20 mouse cellular contexts compared by ENCODE assay signal in the genomic region with DNA sequence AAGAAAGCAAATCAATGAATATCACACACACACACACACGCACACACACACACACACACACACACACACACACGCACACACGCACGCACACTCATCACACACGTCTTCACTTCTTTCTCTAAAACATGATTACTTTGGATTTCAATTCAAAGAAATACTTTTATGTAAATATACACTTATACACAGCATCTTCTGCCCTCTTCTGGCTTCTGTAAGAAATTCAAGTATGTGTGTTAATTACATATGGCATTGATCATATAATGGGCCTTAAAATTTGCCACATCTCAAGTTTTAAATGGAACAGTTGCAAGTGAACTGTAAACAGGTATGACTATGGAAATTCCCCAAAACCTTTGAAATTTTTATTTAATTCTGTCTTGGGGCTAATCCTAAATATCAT. TPM values are rescaled to one million over a fixed set of nuclear protein-coding genes. Genes with fewer than 3 reads are reported as not detected.
DNase-seq lines count a peak whose midpoint lies in the region; ATAC-seq and TF ChIP-seq lines count a peak whose summit lies in the region.
"Had no signal": no experiment of that assay in that cellular context is flagged by ENCODE, and none has a peak within 500 bp of the region (broad histone marks: within the 10 kb centered on the region; RNA-seq: fewer than 3 reads in every experiment).

No protein-coding gene starts in this region.

- H3K4me1 ChIP-seq in hindbrain, postnatal 0 days (ENCODE audit: insufficient read depth, low read length): no peaks in the 10 kb centered on the region
- H3K4me1 ChIP-seq in hindbrain, embryonic 16.5 days (ENCODE audit: control insufficient read depth, insufficient read depth, low read depth, low read length): no peaks in the 10 kb centered on the region
- H3K4me1 ChIP-seq in lung, postnatal 0 days (ENCODE audit: insufficient read depth, low read depth, low read length): no peaks in the 10 kb centered on the region
- H3K4me1 ChIP-seq in stomach, postnatal 0 days (replicated peaks; ENCODE audit: control insufficient read depth, insufficient read depth): no peaks in the 10 kb centered on the region
- H3K4me1 ChIP-seq: embryonic facial prominence, embryonic 15.5 days; forebrain, embryonic 10.5 days; heart, embryonic 12.5 days; kidney, embryonic 15.5 days; limb, embryonic 13.5 days had no signal

- H3K9ac ChIP-seq in hindbrain, postnatal 0 days (replicated peaks; ENCODE audit: low read length): no peak overlapping the region
- no peak overlapping the region for H3K9ac ChIP-seq in hindbrain, embryonic 16.5 days (ENCODE audit: low read depth, low read length)
- H3K9ac ChIP-seq in lung, postnatal 0 days (replicated peaks; ENCODE audit: low read depth): no peak overlapping the region
- no peak overlapping the region for H3K9ac ChIP-seq in stomach, postnatal 0 days (ENCODE audit: low read length)
- H3K9ac ChIP-seq: embryonic facial prominence, embryonic 15.5 days; heart, embryonic 12.5 days; kidney, embryonic 15.5 days; limb, embryonic 13.5 days; midbrain, embryonic 13.5 days had no signal

- no peak overlapping the region for H3K27ac ChIP-seq in hindbrain, postnatal 0 days
- H3K27ac ChIP-seq in hindbrain, embryonic 16.5 days (ENCODE audit: low read depth, low read length): no peak overlapping the region
- H3K27ac ChIP-seq in lung, postnatal 0 days (ENCODE audit: low read length): no peak overlapping the region
- H3K27ac ChIP-seq in stomach, postnatal 0 days (replicated peaks): no peak overlapping the region
- H3K27ac ChIP-seq: embryonic facial prominence, embryonic 15.5 days; forebrain, embryonic 10.5 days; kidney, embryonic 15.5 days; limb, embryonic 13.5 days; midbrain, embryonic 13.5 days had no signal

- H3K27me3 ChIP-seq in hindbrain, postnatal 0 days (ENCODE audit: insufficient read depth, low read length): no peaks in the 10 kb centered on the region
- H3K27me3 ChIP-seq in hindbrain, embryonic 16.5 days (replicated peaks; ENCODE audit: control insufficient read depth, insufficient read depth, low read length): no peaks in the 10 kb centered on the region
- no peaks in the 10 kb centered on the region for H3K27me3 ChIP-seq in lung, postnatal 0 days (replicated peaks; ENCODE audit: insufficient read depth, low read length)
- no peaks in the 10 kb centered on the region for H3K27me3 ChIP-seq in stomach, postnatal 0 days (ENCODE audit: control insufficient read depth, insufficient read depth, low read length)
- H3K27me3 ChIP-seq: embryonic facial prominence, embryonic 15.5 days; heart, embryonic 12.5 days; kidney, embryonic 15.5 days; limb, embryonic 13.5 days; midbrain, embryonic 13.5 days had no signal

- H3K36me3 ChIP-seq in hindbrain, postnatal 0 days (ENCODE audit: insufficient read depth, low read length): no peaks in the 10 kb centered on the region
- no peaks in the 10 kb centered on the region for H3K36me3 ChIP-seq in hindbrain, embryonic 16.5 days (ENCODE audit: control insufficient read depth, insufficient read depth, low read length)
- no peaks in the 10 kb centered on the region for H3K36me3 ChIP-seq in lung, postnatal 0 days (ENCODE audit: insufficient read depth, low read length)
- H3K36me3 ChIP-seq in stomach, postnatal 0 days (ENCODE audit: control insufficient read depth, insufficient read depth, low read length): no peaks in the 10 kb centered on the region
- H3K36me3 ChIP-seq: embryonic facial prominence, embryonic 15.5 days; forebrain, embryonic 10.5 days; heart, embryonic 12.5 days; kidney, embryonic 15.5 days; limb, embryonic 13.5 days; midbrain, embryonic 13.5 days had no signal

- no peak for TF ChIP-seq EP300 in lung, postnatal 0 days (IDR thresholded peaks at IDR 0.05)
- no peak for TF ChIP-seq EP300 in stomach, postnatal 0 days (optimal IDR thresholded peaks at IDR 0.05)

- peak; percentile 3 for DNase-seq in embryo, embryonic 11 days
- no peak for DNase-seq in embryo, embryonic 10 days (ENCODE audit: low spot score)
- peak; percentile 43 for DNase-seq in hindbrain, postnatal 0 days (ENCODE audit: low spot score)
- peak; percentile 32 for DNase-seq in lung, postnatal 0 days (ENCODE audit: low spot score)
- DNase-seq in lung, postnatal 4 days: no peak
- DNase-seq in stomach, postnatal 0 days (ENCODE audit: low spot score): no peak
- DNase-seq: B cell, adult 2 months; cerebellum, postnatal 36 days; heart, postnatal 4 days; lung, postnatal 36 days; thymus, postnatal 36 days had no signal

- peak; percentile 38 for TF ChIP-seq CTCF in hindbrain, postnatal 0 days (IDR thresholded peaks at IDR 0.05; ENCODE audit: low read depth)
- TF ChIP-seq CTCF in lung, postnatal 0 days (IDR thresholded peaks at IDR 0.05): peak; percentile 13; the same call in 1 of the 2 replicates
- peak; percentile 53 for TF ChIP-seq CTCF in stomach, postnatal 0 days (IDR thresholded peaks at IDR 0.05; ENCODE audit: low read depth)

- no peak for ATAC-seq in hindbrain, postnatal 0 days
- no peak for ATAC-seq in hindbrain, embryonic 16.5 days
- no peak for ATAC-seq in lung, postnatal 0 days
- ATAC-seq in stomach, postnatal 0 days (ENCODE audit: low FRiP score, low TSS enrichment): no peak
- ATAC-seq: inflammation-experienced regulatory T-cells, adult 6 months; midbrain, embryonic 13.5 days had no signal

- WGBS in hindbrain, postnatal 0 days: 68% methylated on average over 5 of the region's 5 CpGs
- 80% methylated on average over 5 of the region's 5 CpGs for WGBS in hindbrain, embryonic 16.5 days
- WGBS in lung, postnatal 0 days: 73% methylated on average over 5 of the region's 5 CpGs
- 64% methylated on average over 5 of the region's 5 CpGs for WGBS in stomach, postnatal 0 days

- H3K9me3 ChIP-seq in hindbrain, postnatal 0 days (ENCODE audit: low read length): no peaks in the 10 kb centered on the region
- H3K9me3 ChIP-seq in hindbrain, embryonic 16.5 days (ENCODE audit: control insufficient read depth, low read length): no peaks in the 10 kb centered on the region
- H3K9me3 ChIP-seq in lung, postnatal 0 days (ENCODE audit: low read length): no peaks in the 10 kb centered on the region
- H3K9me3 ChIP-seq in stomach, postnatal 0 days (ENCODE audit: control insufficient read depth, low read length): no peaks in the 10 kb centered on the region
- H3K9me3 ChIP-seq: embryonic facial prominence, embryonic 15.5 days; forebrain, embryonic 10.5 days; heart, embryonic 12.5 days; kidney, embryonic 15.5 days; limb, embryonic 13.5 days; midbrain, embryonic 13.5 days had no signal

- no peak overlapping the region for H3K4me2 ChIP-seq in hindbrain, postnatal 0 days (ENCODE audit: low read depth, low read length)
- no peak overlapping the region for H3K4me2 ChIP-seq in hindbrain, embryonic 16.5 days (ENCODE audit: low read length)
- no peak overlapping the region for H3K4me2 ChIP-seq in lung, postnatal 0 days (replicated peaks; ENCODE audit: low read depth, low read length)
- no peak overlapping the region for H3K4me2 ChIP-seq in stomach, postnatal 0 days (replicated peaks; ENCODE audit: low read depth)
- H3K4me2 ChIP-seq: embryonic facial prominence, embryonic 15.5 days; heart, embryonic 12.5 days; kidney, embryonic 15.5 days; limb, embryonic 13.5 days; midbrain, embryonic 13.5 days had no signal

- H3K4me3 ChIP-seq in hindbrain, postnatal 0 days (ENCODE audit: low read length): no peak overlapping the region
- no peak overlapping the region for H3K4me3 ChIP-seq in hindbrain, embryonic 16.5 days (ENCODE audit: low read length)
- H3K4me3 ChIP-seq in lung, postnatal 0 days (ENCODE audit: low read depth, low read length): no peak overlapping the region
- H3K4me3 ChIP-seq in stomach, postnatal 0 days (ENCODE audit: low read depth, low read length): no peak overlapping the region
- H3K4me3 ChIP-seq: embryonic facial prominence, embryonic 15.5 days; forebrain, embryonic 10.5 days; heart, embryonic 12.5 days; kidney, embryonic 15.5 days; limb, embryonic 13.5 days; midbrain, embryonic 13.5 days had no signal

RNA-seq across cellular contexts. Expression of a gene that starts 35.0 kb away (rescaled TPM):
- total RNA-seq in hindbrain, postnatal 0 days (2014; rRNA removed): 48.7 and 52.0 TPM in 2 replicates
- polyA plus RNA-seq in hindbrain, postnatal 0 days (2015; fragmentation: Nextera tagmentation; extraction: Ambion mirVana): 39.0 and 41.5 TPM in 2 replicates
- polyA plus RNA-seq in hindbrain, embryonic 16.5 days (2015; fragmentation: Nextera tagmentation; extraction: Ambion mirVana): 41.0 and 42.5 TPM in 2 replicates
- polyA plus RNA-seq in lung, postnatal 0 days (2015; fragmentation: Nextera tagmentation; extraction: Ambion mirVana): 0.80 and 0.81 TPM in 2 replicates
- 2.3 and 3.0 TPM in 2 replicates for polyA plus RNA-seq in stomach, postnatal 0 days (2015; fragmentation: Nextera tagmentation; extraction: Ambion mirVana)
- total RNA-seq: neutrophil, adult 5-6 weeks had no signal

Comparison
In these comparisons a context has a peak if more than half of its experiments do, and no peak if none do; other contexts are left out.
1. DNase-seq: peak in embryo, embryonic 11 days (single experiment), hindbrain, postnatal 0 days (single experiment) and lung, postnatal 0 days (single experiment); none in embryo, embryonic 10 days (single experiment), lung, postnatal 4 days (0 of 2) and stomach, postnatal 0 days (single experiment).
2. Peak in every context shown above with its lines, with median percentiles within 50 percentile points of each other: CTCF ChIP-seq.